Mouse (Mus musculus): ENCODE data around the gene Rad23b.
"Not testable (repeated sequence)": the region's sequence is repeated elsewhere in the genome, so short reads cannot be mapped to it uniquely, and the experiment has no call there.

Gene Rad23b

DNA sequence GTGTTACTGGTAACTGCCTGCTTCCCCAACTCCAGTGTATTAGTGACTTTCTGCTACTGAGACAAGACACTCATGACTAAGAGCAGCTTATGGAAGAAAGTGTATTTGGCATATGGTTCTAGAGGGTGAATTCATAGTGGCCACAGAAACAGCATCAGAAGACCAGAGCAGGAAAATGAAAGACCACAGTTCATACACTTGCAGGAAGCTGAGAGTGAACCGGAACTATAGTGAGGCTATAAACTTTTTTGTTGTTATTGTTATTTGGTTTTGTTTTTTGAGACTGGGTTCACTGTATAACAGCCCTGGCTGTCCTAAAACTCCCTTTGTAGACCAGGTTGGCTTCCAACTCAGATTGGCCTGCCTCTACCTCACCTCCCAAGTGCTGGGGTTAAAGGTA is 6.0 kb downstream of the Rad23b start:
- DNase-seq (ENCODE audit: low read depth, low spot score), result no peak

DNA sequence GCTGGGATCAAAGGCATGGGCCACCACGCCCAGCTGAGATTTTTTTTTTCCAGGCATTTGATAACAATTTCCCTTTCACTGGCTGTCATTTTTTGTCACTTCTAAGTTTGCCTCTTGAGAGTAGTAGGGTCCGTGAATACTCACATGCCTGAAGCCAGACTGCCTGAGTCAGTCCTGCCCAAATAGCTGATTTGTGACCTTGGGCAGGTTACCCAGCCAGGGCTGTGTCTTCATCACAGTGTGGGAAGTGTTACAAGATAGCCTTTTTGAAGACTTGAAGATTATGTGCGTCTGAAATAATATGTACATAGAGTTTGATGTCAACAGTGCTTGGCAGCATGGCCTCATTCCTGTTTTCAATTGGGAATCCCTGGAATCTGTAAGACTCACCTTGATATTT is 6.9 kb downstream of the Rad23b start:
- DNase-seq (ENCODE audit: low read depth, low spot score), result no peak

DNA sequence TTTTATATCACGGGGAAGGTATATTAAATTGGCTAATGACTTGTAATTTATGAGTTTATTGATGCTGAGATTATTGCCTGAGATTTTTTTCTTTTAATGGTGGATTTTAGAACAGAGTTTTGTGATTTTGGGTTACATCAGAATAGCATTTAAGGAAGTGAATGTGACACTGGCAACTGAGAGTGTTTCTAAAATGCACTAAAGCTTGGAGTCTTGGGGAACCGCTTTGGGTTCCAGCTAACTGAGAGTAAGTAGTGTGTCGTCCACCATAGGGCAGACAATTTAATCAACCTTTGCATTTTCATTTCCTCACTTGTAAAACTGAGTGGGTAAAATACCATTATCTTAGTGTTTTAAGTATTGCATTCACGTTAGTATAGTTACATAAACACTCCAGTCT is 14.0 kb downstream of the Rad23b start:
- no peak for DNase-seq (ENCODE audit: low read depth, low spot score)

DNA sequence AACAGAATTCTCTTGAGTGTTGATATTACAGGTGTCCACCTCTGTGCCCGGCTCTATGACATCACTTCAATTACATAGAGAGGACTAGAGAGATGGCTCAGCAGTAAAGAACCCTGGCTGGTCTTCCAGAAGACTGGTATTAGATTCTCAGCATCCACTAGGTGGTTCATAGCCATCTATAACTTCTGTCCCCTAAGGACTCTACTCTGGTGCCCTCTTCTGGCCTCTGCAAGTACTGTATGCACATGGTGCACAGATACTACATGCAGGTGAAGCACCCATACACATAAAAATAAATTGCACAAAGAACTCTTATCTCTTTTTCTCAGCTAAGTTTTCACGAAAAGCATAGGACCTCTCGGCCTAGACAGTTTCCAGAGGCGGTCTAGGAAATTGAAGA is 14.5 kb downstream of the Rad23b start:
- peak; percentile 22 for DNase-seq (ENCODE audit: low read depth, low spot score)

DNA sequence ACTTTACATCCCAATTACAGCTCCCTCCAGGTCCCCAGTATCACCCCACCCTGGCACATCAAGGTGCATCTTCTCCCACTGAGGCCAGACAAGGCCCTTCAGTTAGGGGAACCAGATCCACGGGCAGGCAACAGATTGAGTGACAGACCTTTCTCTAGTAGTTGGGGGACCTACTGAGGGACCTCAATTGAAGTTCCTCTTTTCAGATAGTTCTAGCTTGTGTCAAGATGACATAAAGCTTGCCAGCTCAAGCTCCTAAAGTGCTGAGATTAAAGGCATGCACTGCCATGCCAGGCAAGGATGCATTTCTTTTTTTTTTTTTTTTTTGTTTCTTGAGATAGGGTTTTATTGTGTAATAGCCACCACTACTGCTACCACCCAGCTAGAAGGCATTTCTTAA is 16.2 kb downstream of the Rad23b start:
- DNase-seq (ENCODE audit: low read depth, low spot score), result no peak

DNA sequence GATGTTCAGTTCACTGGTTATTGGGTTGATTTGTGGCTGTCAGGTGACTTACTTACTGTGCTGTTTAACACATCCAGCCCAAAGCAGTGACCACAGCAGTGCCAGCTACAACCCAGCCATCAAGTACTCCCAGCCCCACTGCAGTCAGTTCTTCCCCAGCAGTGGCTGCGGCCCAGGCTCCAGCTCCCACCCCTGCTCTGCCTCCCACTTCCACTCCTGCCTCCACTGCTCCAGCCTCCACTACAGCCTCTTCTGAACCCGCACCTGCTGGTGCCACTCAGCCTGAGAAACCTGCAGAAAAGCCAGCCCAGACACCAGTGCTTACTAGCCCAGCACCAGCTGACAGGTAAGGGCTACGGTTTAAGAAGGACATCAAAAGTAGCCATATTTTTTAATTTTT is 20.3 kb downstream of the Rad23b start:
- DNase-seq (ENCODE audit: low read depth, low spot score), result no peak

DNA sequence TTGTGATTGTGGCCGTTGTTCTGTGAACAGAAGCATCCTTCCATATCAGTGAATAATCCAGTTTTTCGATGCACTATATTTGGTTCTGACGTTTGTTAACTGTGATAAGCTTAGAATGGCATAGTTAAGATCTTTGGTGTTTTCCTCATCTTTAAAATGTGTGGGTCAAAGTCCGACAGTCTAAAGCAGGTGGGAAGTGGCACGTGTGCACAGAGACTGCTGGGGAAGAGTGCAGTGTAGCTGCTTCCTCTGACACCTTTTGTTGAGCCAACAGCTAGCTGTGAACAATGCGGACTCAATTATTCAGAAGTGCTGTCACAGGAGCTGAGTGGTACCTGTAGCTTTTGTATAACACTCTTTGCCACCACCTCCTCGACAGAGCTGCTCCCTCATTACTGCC is 21.5 kb downstream of the Rad23b start:
- no peak for DNase-seq (ENCODE audit: low read depth, low spot score)

DNA sequence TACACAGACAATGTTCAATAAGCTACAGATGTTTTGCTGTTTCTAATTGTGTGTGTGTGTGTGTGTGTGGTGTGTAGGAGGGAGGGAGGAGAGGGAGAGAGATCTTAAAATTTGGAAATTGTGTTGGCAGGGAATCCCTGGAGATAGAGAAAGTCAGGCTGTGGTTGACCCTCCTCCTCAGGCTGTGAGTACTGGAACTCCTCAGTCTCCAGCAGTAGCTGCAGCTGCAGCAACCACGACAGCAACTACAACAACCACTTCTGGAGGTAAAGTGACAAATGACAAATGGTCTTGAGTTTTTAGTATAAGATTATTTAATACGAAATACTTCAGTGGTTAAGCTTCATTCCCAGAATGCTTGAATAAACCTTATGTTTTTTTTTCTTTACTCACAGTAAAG is 32.5 kb downstream of the Rad23b start:
- DNase-seq (ENCODE audit: low read depth, low spot score), result no peak

DNA sequence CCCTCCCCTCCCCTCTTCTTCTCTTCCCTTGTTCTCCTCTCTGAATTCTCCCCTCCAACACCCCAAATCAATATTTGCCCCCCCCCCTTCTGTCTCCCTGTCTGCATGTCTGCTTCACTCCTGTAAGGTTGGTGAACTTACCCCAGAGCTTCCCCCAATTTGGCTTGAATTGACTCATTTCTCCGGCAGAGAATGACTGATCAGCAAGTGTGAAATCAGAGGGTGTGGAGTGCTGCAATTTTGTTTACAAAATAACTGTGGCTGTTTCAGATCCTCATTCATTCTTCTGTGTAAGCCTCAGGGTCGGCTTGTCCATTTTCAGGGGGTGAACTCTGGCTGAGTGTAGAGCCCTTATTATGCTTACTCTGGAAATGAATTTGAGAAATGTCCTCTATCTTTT is 36.9 kb downstream of the Rad23b start:
- no peak for DNase-seq (ENCODE audit: low read depth, low spot score)

DNA sequence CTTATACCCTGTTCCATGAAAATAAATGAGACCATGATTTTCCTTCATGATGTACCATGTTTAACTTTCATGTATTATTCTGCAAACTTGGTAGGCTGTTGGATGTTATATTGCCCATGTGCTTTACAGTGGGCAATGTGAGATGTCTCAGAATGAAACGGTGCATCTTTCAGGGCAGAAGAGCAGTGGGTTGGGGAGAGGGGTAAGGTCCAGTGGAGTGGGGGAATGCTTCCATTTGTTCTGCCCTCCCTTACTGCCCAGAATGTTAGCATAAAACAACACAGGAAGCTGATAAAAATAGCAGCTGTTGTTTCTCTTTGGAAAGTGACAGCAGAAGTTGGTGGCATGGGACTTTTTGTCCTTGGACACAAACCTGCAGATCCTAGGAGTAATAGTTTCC is 41.6 kb downstream of the Rad23b start:
- no peak for DNase-seq (ENCODE audit: low read depth, low spot score)

DNA sequence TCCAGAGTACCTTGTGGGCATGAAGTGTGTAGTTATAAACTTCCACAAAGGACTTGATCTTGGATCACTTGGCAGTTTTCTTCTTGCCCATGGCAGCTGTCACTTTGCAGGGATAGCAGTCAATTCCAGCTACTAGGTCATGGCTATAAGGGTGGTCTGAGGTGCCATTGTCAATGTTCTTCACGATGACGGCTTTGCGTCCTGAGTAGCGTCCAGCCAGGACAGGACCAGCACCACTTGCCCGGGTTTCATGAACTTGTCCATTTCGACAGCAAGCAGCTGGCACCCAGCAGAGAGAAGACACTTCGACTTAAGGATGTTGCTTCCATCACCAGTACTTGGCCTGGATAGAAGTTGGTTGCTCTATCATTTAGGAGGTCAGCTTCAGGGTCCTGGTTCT is 42.6 kb downstream of the Rad23b start:
- no peak for DNase-seq (ENCODE audit: low read depth, low spot score)

DNA sequence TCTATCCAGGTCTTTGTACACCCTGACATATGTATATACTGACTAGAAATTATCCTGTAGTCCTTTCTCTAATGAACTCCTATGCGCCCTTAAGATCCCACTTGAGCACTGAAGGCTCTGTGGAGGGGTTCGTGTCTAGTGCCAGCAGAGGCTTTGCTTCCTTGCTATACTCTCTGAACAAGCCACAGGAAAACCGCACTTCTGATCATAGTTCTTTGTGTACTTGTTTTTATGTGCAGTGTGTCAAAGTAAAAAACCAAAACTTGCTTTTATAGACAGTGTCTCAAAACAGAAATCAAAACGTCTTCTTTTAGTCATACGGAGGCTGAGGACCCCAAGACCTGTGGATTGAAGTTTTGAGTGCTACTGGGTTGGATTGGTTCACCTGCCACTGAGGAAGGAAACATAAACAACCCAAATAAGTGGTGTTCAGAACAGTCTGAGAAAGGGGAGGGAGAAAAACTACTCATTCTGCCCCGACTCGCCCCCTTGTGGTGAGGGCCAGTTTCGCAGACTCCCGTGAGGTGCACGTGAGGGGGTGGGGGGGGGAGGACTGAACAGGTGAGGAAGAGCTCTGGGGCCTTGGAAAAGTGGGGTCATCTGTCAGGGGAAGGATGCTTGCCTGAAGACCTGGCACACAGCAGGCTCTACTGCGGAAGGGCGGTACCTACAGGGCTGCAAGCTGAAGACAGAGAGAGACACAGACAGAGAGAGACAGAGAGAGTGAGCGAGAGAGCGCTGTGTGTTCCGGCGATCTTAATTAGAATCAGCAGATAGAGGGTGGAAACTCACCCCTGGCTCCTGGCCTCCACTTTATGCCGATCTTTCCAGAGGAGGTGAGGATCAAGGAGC is 48.3 kb downstream of the Rad23b start:
- DNase-seq (ENCODE audit: low read depth, low spot score), result no peak

DNA sequence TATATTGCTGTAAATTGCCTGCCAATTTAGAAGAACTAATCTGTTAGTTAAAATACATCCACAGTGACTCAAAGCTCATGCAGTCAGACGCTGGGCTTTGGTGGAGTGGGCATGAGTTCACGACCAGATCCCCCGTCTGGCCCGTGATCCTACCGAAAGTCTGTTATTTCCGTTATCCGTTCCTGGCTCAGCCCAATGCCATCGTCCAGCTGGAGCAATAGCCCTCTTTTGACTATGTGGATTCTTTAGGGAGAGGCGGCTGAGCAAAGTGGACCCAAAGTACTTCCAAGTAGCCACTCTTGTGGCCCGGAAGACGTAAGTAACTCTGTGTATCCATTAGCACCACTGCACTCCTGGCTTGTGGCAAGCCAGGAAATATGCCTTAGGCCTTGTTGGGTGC is 49.1 kb downstream of the Rad23b start:
- no peak for DNase-seq (ENCODE audit: low read depth, low spot score)

DNA sequence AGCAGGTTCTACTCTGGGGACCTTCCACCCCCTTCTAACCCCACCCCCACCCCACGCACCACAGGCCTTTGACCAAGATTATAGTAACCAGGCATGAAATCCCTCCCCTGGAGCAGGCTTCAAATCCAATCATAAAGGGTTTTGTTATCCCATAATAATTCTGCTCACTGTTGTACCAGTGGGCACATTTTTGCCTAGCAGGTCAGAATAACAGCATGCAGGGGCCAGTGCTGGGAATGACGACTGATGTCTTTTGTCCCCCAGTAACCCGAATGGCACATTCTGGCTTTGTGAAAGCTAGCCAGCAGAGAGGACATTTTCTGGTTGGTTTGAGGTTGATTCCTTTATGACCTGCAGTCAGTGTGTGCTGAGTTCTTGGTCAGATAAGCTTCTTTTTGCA is 55.5 kb downstream of the Rad23b start:
- no peak for DNase-seq (ENCODE audit: low read depth, low spot score)

DNA sequence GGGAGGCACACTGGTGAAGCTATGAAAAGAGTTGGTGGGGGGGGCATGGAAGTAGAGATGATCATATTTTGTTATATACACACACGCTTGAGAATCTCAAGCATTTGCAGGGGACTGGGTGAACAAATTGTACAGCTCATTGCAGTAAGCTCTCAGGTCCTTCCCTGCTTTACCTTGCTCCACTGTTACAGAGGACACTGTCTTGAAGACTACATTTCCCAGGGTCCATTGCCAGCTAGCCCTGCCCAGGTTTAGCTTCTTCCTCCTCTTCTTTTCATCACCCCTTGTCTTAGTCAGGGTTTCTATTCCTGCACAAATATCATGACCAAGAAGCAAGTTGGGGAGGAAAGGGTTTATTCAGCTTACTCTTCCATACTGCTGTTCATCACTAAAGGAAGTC is 56.7 kb downstream of the Rad23b start:
- DNase-seq (ENCODE audit: low read depth, low spot score), result no peak

DNA sequence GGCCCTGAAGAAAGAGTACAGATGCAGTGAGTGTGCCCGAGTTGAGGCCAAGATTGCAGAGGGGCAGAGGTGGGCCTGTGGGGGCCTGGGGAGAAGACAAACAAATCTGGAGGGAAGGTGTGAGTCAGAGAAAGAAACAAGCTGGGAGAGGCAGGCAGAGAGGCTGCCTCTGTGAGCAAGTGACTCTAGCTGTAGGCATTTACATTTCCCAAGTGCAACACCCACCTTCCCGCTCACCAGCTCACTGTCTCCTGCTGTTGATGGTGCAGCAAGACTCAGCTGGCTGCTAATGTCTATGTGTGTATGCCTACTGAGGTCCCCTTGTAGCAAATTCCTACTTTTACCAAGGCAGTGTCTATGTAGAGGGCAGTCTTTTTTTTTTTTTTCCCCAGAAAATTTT is 58.2 kb downstream of the Rad23b start:
- DNase-seq (ENCODE audit: low read depth, low spot score), result no peak

DNA sequence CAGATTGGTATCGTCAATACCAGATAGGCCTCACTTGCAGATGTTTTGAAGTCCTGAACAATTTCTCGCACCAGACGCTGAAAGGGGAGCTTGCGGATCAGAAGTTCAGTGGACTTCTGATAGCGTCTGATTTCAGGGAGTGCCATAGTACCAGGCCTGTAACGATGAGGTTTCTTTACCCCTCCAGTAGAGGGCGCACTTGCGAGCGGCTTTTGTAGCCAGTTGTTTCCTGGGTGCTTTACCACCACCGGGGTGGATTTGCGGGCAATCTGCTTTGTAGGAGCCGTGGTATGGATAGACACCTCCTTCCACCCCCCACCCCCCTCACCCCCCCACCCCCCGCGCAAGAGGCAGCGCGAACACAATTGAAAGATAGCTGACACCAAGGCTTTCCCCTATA is 59.2 kb downstream of the Rad23b start:
- no peak for DNase-seq (ENCODE audit: low read depth, low spot score)

DNA sequence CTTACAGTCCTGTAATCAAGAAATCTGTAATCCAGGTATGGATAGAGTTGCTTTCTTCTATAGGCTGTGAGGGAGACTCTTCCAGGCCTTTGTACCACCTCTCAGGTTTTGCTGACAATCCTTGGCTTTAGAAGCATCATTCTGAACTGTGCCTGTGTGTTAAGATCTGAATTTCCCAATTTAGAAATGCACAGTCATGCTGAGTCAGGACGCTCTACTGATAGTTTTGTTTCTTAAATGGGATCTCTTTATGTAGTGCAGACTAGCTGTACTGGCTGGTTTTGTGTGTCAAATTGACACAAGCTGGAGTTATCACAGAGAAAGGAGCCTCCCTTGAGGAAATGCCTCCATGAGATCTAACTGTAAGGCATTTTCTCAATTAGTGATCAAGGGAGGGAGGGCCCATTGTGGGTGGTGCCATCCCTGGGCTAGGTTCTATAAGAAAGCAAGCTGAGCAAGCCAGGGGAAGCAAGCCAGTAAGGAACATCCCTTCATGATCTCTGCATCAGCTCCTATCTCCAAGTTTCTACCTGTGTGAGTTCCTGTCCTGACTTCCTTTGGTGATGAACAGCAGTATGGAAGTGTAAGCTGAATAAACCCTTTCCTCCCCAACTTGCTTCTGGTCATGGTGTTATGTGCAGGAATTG is 59.9 kb downstream of the Rad23b start:
- DNase-seq (ENCODE audit: low read depth, low spot score), result not testable (repeated sequence)

DNA sequence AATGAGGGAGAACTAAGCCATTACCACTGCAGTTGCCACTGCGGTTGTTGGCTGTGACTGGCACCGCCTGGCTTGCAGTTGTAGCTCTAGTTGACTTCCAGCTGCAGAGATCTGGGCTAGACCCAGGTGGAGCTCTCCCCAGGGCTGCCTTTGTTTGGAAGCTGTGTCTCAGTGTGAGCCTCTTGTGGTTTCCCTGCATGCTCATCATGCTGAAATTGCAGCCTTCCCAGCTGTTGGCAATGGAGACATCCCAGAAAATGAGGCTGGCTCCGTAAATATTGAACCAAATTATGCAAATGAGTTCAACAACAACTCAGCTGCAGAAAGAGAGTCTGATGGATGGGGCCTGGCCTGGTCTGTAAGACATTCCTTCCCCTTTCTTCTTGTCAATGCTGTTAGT is 66.0 kb downstream of the Rad23b start:
- no peak for DNase-seq (ENCODE audit: low read depth, low spot score)

DNA sequence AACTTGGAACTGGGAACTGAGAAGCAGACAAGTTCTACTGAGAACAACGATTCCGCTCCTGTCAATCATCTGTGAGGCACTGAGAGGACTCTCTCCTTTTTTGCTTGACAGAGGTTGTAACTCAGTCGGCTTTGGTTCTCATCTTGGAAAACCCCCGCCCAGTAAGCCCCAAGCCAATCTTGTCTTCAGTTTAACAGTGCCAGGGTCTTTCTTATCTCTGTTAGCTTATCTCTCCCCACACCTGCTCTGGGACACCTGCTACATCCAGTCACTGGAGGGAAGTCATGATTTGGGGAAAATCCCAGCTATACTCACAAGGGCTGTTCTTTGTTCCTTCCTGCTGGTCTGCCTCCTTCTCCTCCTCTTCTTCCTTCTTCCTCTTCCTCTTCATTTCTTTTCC is 76.4 kb downstream of the Rad23b start:
- DNase-seq (ENCODE audit: low read depth, low spot score), result no peak
